Mouse (Mus musculus) cerebellum, adult (tissue): ENCODE data around the gene Gm6034.
A peak's percentile ranks its signal among the peaks of the same experiment; 100 is the strongest.
"Not testable (repeated sequence)": the region's sequence is repeated elsewhere in the genome, so short reads cannot be mapped to it uniquely, and the experiment has no call there.

Experiments used
- ATAC-seq: cut with Nextera tagmentation; 2 replicates; pipeline ENCODE4 v1.9.2; 2017; ENCODE audit warnings: mild to moderate bottlenecking, moderate library complexity, mixed read lengths; ENCODE audit not compliant: insufficient number of reproducible peaks, low FRiP score, low TSS enrichment

Gm6034 gene

GRCm38 (mm10) chr17:36022098-36022497 lies 20.7 kb upstream of the Gm6034 start:
- no peak for ATAC-seq

- no peak for ATAC-seq
These were observed 19.8 kb upstream of the Gm6034 start for GRCm38 (mm10) chr17:36022922-36023321.

GRCm38 (mm10) chr17:36023710-36024654 lies 18.8 kb upstream of the Gm6034 start:
- ATAC-seq: no peak

GRCm38 (mm10) chr17:36025197-36025596 lies 17.6 kb upstream of the Gm6034 start:
- ATAC-seq: no peak

GRCm38 (mm10) chr17:36025901-36026300 lies 16.9 kb upstream of the Gm6034 start:
- ATAC-seq: no peak

- no peak for ATAC-seq
These were observed 15.1 kb upstream of the Gm6034 start for GRCm38 (mm10) chr17:36027663-36028062.

GRCm38 (mm10) chr17:36028879-36029619 lies 13.7 kb upstream of the Gm6034 start:
- no peak for ATAC-seq

GRCm38 (mm10) chr17:36030046-36030702 lies 12.6 kb upstream of the Gm6034 start:
- not testable (repeated sequence) for ATAC-seq

GRCm38 (mm10) chr17:36030703-36031582 lies 11.8 kb upstream of the Gm6034 start:
- not testable (repeated sequence) for ATAC-seq

GRCm38 (mm10) chr17:36031583-36032331 lies 11.0 kb upstream of the Gm6034 start:
- ATAC-seq: peak; percentile 66; the same call in 1 of the 2 replicates

GRCm38 (mm10) chr17:36032351-36032875 lies 10.3 kb upstream of the Gm6034 start, which contains the start of gene H2-T23:
H2-T23 (minus strand) TSS chr17:36032855.
- ATAC-seq: not testable (repeated sequence)

GRCm38 (mm10) chr17:36034524-36034923 lies 8.2 kb upstream of the Gm6034 start:
- ATAC-seq: not testable (repeated sequence)

GRCm38 (mm10) chr17:36035010-36035638 lies 7.6 kb upstream of the Gm6034 start:
- ATAC-seq: not testable (repeated sequence)

- ATAC-seq: not testable (repeated sequence)
These were observed 6.6 kb upstream of the Gm6034 start for GRCm38 (mm10) chr17:36036126-36036525.

- not testable (repeated sequence) for ATAC-seq
These were observed 2.2 kb upstream of the Gm6034 start for GRCm38 (mm10) chr17:36040604-36041003.

GRCm38 (mm10) chr17:36042055-36042454 lies 706 bp upstream of the Gm6034 start:
- ATAC-seq: not testable (repeated sequence)

GRCm38 (mm10) chr17:36043286-36043685 lies 525 bp downstream of the Gm6034 start:
- no peak for ATAC-seq

- ATAC-seq: not testable (repeated sequence)
These were observed 15.2 kb downstream of the Gm6034 start for GRCm38 (mm10) chr17:36057927-36058326.
